In genomic region chr16:7764383-7764782, GRCm38 (mm10) we compare ENCODE assay signal across 17 mouse cellular contexts.
DNase-seq lines count a peak whose midpoint lies in the region; ATAC-seq and TF ChIP-seq lines count a peak whose summit lies in the region.
"Had no signal": no experiment of that assay in that cellular context is flagged by ENCODE, and none has a peak within 500 bp of the region (broad histone marks: within the 10 kb centered on the region; RNA-seq: fewer than 3 reads in every experiment).

No protein-coding gene starts in this region.

- no peak overlapping the region for H3K9ac ChIP-seq in hindbrain, embryonic 12.5 days
- H3K9ac ChIP-seq in midbrain, embryonic 14.5 days (replicated peaks; ENCODE audit: low read length), result no peak overlapping the region
- H3K9ac ChIP-seq: forebrain, embryonic 15.5 days; limb, embryonic 13.5 days; liver, postnatal 0 days had no signal

- H3K27me3 ChIP-seq in Patski, result no peaks in the 10 kb centered on the region
- no peaks in the 10 kb centered on the region for H3K27me3 ChIP-seq in hindbrain, embryonic 12.5 days
- H3K27me3 ChIP-seq in midbrain, embryonic 14.5 days (ENCODE audit: control insufficient read depth, insufficient read depth, low read length), result no peaks in the 10 kb centered on the region
- H3K27me3 ChIP-seq: forebrain, embryonic 15.5 days; limb, embryonic 13.5 days had no signal

- ATAC-seq in Patski, result peak; percentile 95
- peak; percentile 40; the same call in 1 of the 2 replicates for ATAC-seq in hindbrain, embryonic 12.5 days (ENCODE audit: low FRiP score)
- no peak for ATAC-seq in midbrain, embryonic 14.5 days (ENCODE audit: low FRiP score, low TSS enrichment)
- ATAC-seq: forebrain, embryonic 15.5 days; liver, postnatal 0 days had no signal

- in situ Hi-C loops in Patski (cut with MboI; ENCODE audit: low pct_unique_long_range_greater_than_20kb), result no loop called here

- H3K4me2 ChIP-seq in hindbrain, embryonic 12.5 days (replicated peaks), result no peak overlapping the region
- no peak overlapping the region for H3K4me2 ChIP-seq in midbrain, embryonic 14.5 days (ENCODE audit: low read length)
- H3K4me2 ChIP-seq: forebrain, embryonic 15.5 days; heart, embryonic 11.5 days; limb, embryonic 13.5 days had no signal

- 19% methylated on average over 6 of the region's 6 CpGs for WGBS in hindbrain, embryonic 12.5 days
- 6% methylated on average over 6 of the region's 6 CpGs for WGBS in midbrain, embryonic 14.5 days

- POLR2A ChIA-PET in Patski (lab: Charles Lee), result no interaction called here

- H3K9me3 ChIP-seq in hindbrain, embryonic 12.5 days (replicated peaks), result no peaks in the 10 kb centered on the region
- H3K9me3 ChIP-seq in midbrain, embryonic 14.5 days (ENCODE audit: control insufficient read depth, low read length), result no peaks in the 10 kb centered on the region
- H3K9me3 ChIP-seq: forebrain, embryonic 15.5 days; limb, embryonic 13.5 days had no signal

- TF ChIP-seq CTCF in Patski (IDR thresholded peaks at IDR 0.05), result no peak

- H3K27ac ChIP-seq in hindbrain, embryonic 12.5 days, result no peak overlapping the region
- H3K27ac ChIP-seq in midbrain, embryonic 14.5 days (replicated peaks; ENCODE audit: low read depth, low read length), result no peak overlapping the region
- H3K27ac ChIP-seq: forebrain, embryonic 15.5 days; gastrocnemius, adult 2 months; limb, embryonic 13.5 days had no signal

- no peaks in the 10 kb centered on the region for H3K36me3 ChIP-seq in hindbrain, embryonic 12.5 days
- no peaks in the 10 kb centered on the region for H3K36me3 ChIP-seq in midbrain, embryonic 14.5 days (ENCODE audit: control insufficient read depth, insufficient read depth, low read length)
- H3K36me3 ChIP-seq: forebrain, embryonic 15.5 days; limb, embryonic 13.5 days had no signal

- peaks cover 8% of the 10 kb centered on the region for H3K4me1 ChIP-seq in hindbrain, embryonic 12.5 days
- H3K4me1 ChIP-seq in midbrain, embryonic 14.5 days (ENCODE audit: control insufficient read depth, insufficient read depth, low read length), result no peaks in the 10 kb centered on the region
- H3K4me1 ChIP-seq: forebrain, embryonic 15.5 days; limb, embryonic 13.5 days had no signal

- CTCF ChIA-PET in Patski (lab: Charles Lee), result no interaction called here

- intact Hi-C loops in heart, postnatal 36 days (cut with DNase I), result no loop called here
- intact Hi-C loops in heart, postnatal 25 days (cut with DNase I), result no loop called here

- peak; percentile 45 for DNase-seq in heart, adult 11 months
- DNase-seq in heart, postnatal 36 days, result no peak
- no peak for DNase-seq in Patski (ENCODE audit: low read depth, low spot score)
- DNase-seq in midbrain, embryonic 14.5 days, result peak; percentile 27
- no peak for DNase-seq in right cerebral cortex, adult 18-20 months
- DNase-seq in heart, postnatal 25 days (ENCODE audit: low spot score), result no peak
- DNase-seq in frontal cortex, postnatal 10 days (ENCODE audit: low spot score in 2 of 2), result no peak
- DNase-seq: adrenal gland, postnatal 10 days; cerebellum, adult 9-11 months; gastrocnemius, adult 2 months; liver, postnatal 0 days; lung, postnatal 36 days; thymus, postnatal 36 days had no signal

- H3K4me3 ChIP-seq in hindbrain, embryonic 12.5 days, result no peak overlapping the region
- no peak overlapping the region for H3K4me3 ChIP-seq in midbrain, embryonic 14.5 days (replicated peaks; ENCODE audit: low read depth, low read length)
- H3K4me3 ChIP-seq: forebrain, embryonic 15.5 days; gastrocnemius, adult 2 months; limb, embryonic 13.5 days had no signal

Comparison
In these comparisons a context has a peak if more than half of its experiments do, and no peak if none do; other contexts are left out.
1. DNase-seq: peak in heart, adult 11 months (single experiment) and midbrain, embryonic 14.5 days (single experiment); none in heart, postnatal 36 days (0 of 2), Patski (single experiment), right cerebral cortex, adult 18-20 months (single experiment), heart, postnatal 25 days (single experiment) and frontal cortex, postnatal 10 days (0 of 2).